Mouse (Mus musculus): ENCODE measurements around the gene Zfp963.

Zfp963 gene

GRCm38 (mm10) chr8:69749544-69750454 lies at the start of gene Zfp963:
TSS of gene Zfp963 (minus strand) at chr8:69749970.
- DNase-seq (ENCODE audit: low spot score in 2 of 2), result peak; percentile 95 to 97

GRCm38 (mm10) chr8:69799261-69799660 lies 49.5 kb upstream of the Zfp963 start:
- no peak for DNase-seq (ENCODE audit: low spot score in 2 of 2)

GRCm38 (mm10) chr8:69797661-69798060 lies 47.9 kb upstream of the Zfp963 start:
- DNase-seq (ENCODE audit: low spot score in 2 of 2), result no peak

GRCm38 (mm10) chr8:69796721-69797345 lies 47.1 kb upstream of the Zfp963 start:
- no peak for DNase-seq (ENCODE audit: low spot score in 2 of 2)

GRCm38 (mm10) chr8:69794901-69795300 lies 45.1 kb upstream of the Zfp963 start:
- DNase-seq (ENCODE audit: low spot score in 2 of 2), result no peak

- no peak for DNase-seq (ENCODE audit: low spot score in 2 of 2)
These were observed 44.3 kb upstream of the Zfp963 start for GRCm38 (mm10) chr8:69794096-69794495.

GRCm38 (mm10) chr8:69793666-69794065 lies 43.9 kb upstream of the Zfp963 start:
- DNase-seq (ENCODE audit: low spot score in 2 of 2), result no peak

- DNase-seq (ENCODE audit: low spot score in 2 of 2), result no peak
These were observed 41.8 kb upstream of the Zfp963 start for GRCm38 (mm10) chr8:69791415-69792068.

GRCm38 (mm10) chr8:69790773-69791367 lies 41.1 kb upstream of the Zfp963 start, which contains the start of the genes Atp13a1 and Zfp866:
TSS of gene Atp13a1 (plus strand) at chr8:69791163.
TSS of gene Zfp866 (minus strand) at chr8:69791178.
- peak; percentile 83 to 88 for DNase-seq (ENCODE audit: low spot score in 2 of 2)

GRCm38 (mm10) chr8:69790364-69790763 lies 40.6 kb upstream of the Zfp963 start:
- DNase-seq (ENCODE audit: low spot score in 2 of 2), result no peak

GRCm38 (mm10) chr8:69789731-69790130 lies 40.0 kb upstream of the Zfp963 start:
- no peak for DNase-seq (ENCODE audit: low spot score in 2 of 2)

GRCm38 (mm10) chr8:69789105-69789504 lies 39.3 kb upstream of the Zfp963 start:
- no peak for DNase-seq (ENCODE audit: low spot score in 2 of 2)

- DNase-seq (ENCODE audit: low spot score in 2 of 2), result no peak
These were observed 27.3 kb upstream of the Zfp963 start for GRCm38 (mm10) chr8:69777111-69777510.

GRCm38 (mm10) chr8:69775149-69775534 lies 25.4 kb upstream of the Zfp963 start:
- DNase-seq (ENCODE audit: low spot score in 2 of 2), result no peak

GRCm38 (mm10) chr8:69774503-69775148 lies 24.9 kb upstream of the Zfp963 start, which contains the start of gene Gm20422:
TSS of gene Gm20422 (minus strand) at chr8:69774886.
- DNase-seq (ENCODE audit: low spot score in 2 of 2), result peak; percentile 92 to 93

- DNase-seq (ENCODE audit: low spot score in 2 of 2), result no peak
These were observed 22.3 kb upstream of the Zfp963 start for GRCm38 (mm10) chr8:69772106-69772505.

- no peak for DNase-seq (ENCODE audit: low spot score in 2 of 2)
These were observed 21.5 kb upstream of the Zfp963 start for GRCm38 (mm10) chr8:69771221-69771620.

- DNase-seq (ENCODE audit: low spot score in 2 of 2), result no peak
These were observed 12.2 kb upstream of the Zfp963 start for GRCm38 (mm10) chr8:69761814-69762445.

GRCm38 (mm10) chr8:69758316-69758715 lies 8.5 kb upstream of the Zfp963 start:
- no peak for DNase-seq (ENCODE audit: low spot score in 2 of 2)

- DNase-seq (ENCODE audit: low spot score in 2 of 2), result no peak
These were observed 2.7 kb upstream of the Zfp963 start for GRCm38 (mm10) chr8:69752437-69752836.

- DNase-seq (ENCODE audit: low spot score in 2 of 2), result no peak
These were observed 8.5 kb downstream of the Zfp963 start for GRCm38 (mm10) chr8:69741231-69741630.
